Mouse (Mus musculus) erythroblast, adult 5-6 weeks (primary cell): Measurements from ENCODE around the gene Dlk2. TPM values are rescaled to one million over a fixed set of nuclear protein-coding genes. Genes with fewer than 3 reads are reported as not detected.

ENCODE experiments used
- ATAC-seq: replicated peaks from 2 replicates; pipeline ENCODE4 v1.8.0; 2016; ENCODE audit warnings: moderate number of reproducible peaks, mild to moderate bottlenecking, moderate TSS enrichment, inconsistent platforms; ENCODE audit not compliant: poor library complexity, low FRiP score, severe bottlenecking
- total RNA-seq, 2 experiments: library from RNA; stranded (forward) in 1 of 2; stranded (reverse) in 1 of 2; fragments of 150-400 nt in 1 of 2; fragments of 200-764, 138-1000 nt in 1 of 2; gene quantifications; 2 replicates each; pipeline versions ENCODE4 v1.2.3 to v1.2.4; 2015 to 2017; ENCODE audit warnings: low replicate concordance in 2 of 2

The Dlk2 gene
- not detected in 2 replicates for total RNA-seq (2015; ENCODE audit: low replicate concordance)
- not detected in 2 replicates for total RNA-seq (2017; ENCODE audit: low replicate concordance)

GRCm38 (mm10) chr17:46297364-46298219 lies at the start of gene Dlk2:
Gene Dlk2 (plus strand): TSS chr17:46297421.
- no peak for ATAC-seq

- ATAC-seq: peak; percentile 92
These were observed 49.6 kb upstream of the Dlk2 start, which contains the start of the genes Polr1c and Yipf3 for GRCm38 (mm10) chr17:46247512-46248188. Gene Polr1c (minus strand): TSS chr17:46248054. Gene Yipf3 (plus strand): TSS chr17:46248080.

- ATAC-seq: peak; percentile 24
These were observed 49.1 kb upstream of the Dlk2 start for GRCm38 (mm10) chr17:46248189-46248522.

GRCm38 (mm10) chr17:46251174-46251573 lies 46.0 kb upstream of the Dlk2 start:
- no peak for ATAC-seq

- no peak for ATAC-seq
These were observed 44.4 kb upstream of the Dlk2 start for GRCm38 (mm10) chr17:46252571-46253451.

- ATAC-seq: peak; percentile 85
These were observed 43.7 kb upstream of the Dlk2 start, which contains the start of gene Lrrc73 for GRCm38 (mm10) chr17:46253452-46254084. Gene Lrrc73 (plus strand): TSS chr17:46253531.

- ATAC-seq: no peak
These were observed 43.1 kb upstream of the Dlk2 start for GRCm38 (mm10) chr17:46254106-46254505.

GRCm38 (mm10) chr17:46255147-46255546 lies 42.1 kb upstream of the Dlk2 start:
- no peak for ATAC-seq

GRCm38 (mm10) chr17:46258279-46259053 lies 38.8 kb upstream of the Dlk2 start:
- ATAC-seq: no peak

- no peak for ATAC-seq
These were observed 37.5 kb upstream of the Dlk2 start for GRCm38 (mm10) chr17:46259675-46260074.

GRCm38 (mm10) chr17:46262201-46262694 lies 35.0 kb upstream of the Dlk2 start:
- ATAC-seq: no peak

- no peak for ATAC-seq
These were observed 31.7 kb upstream of the Dlk2 start for GRCm38 (mm10) chr17:46265502-46265901.

GRCm38 (mm10) chr17:46265918-46266618 lies 31.2 kb upstream of the Dlk2 start:
- ATAC-seq: peak; percentile 68

- ATAC-seq: no peak
These were observed 30.2 kb upstream of the Dlk2 start for GRCm38 (mm10) chr17:46266986-46267385.

- ATAC-seq: no peak
These were observed 29.7 kb upstream of the Dlk2 start for GRCm38 (mm10) chr17:46267511-46267910.

GRCm38 (mm10) chr17:46268026-46268720 lies 29.0 kb upstream of the Dlk2 start:
- no peak for ATAC-seq

- ATAC-seq: no peak
These were observed 27.3 kb upstream of the Dlk2 start for GRCm38 (mm10) chr17:46269771-46270534.
